Mouse (Mus musculus) thymus, adult 18-20 months (tissue): ENCODE results near the gene Sufu.

Experiments
- DNase-seq, 2 experiments: peaks; one replicate each; pipeline ENCODE4 v3.0.0; 2022; ENCODE audit warnings: mixed read lengths in 2 of 2

The Sufu gene

DNA sequence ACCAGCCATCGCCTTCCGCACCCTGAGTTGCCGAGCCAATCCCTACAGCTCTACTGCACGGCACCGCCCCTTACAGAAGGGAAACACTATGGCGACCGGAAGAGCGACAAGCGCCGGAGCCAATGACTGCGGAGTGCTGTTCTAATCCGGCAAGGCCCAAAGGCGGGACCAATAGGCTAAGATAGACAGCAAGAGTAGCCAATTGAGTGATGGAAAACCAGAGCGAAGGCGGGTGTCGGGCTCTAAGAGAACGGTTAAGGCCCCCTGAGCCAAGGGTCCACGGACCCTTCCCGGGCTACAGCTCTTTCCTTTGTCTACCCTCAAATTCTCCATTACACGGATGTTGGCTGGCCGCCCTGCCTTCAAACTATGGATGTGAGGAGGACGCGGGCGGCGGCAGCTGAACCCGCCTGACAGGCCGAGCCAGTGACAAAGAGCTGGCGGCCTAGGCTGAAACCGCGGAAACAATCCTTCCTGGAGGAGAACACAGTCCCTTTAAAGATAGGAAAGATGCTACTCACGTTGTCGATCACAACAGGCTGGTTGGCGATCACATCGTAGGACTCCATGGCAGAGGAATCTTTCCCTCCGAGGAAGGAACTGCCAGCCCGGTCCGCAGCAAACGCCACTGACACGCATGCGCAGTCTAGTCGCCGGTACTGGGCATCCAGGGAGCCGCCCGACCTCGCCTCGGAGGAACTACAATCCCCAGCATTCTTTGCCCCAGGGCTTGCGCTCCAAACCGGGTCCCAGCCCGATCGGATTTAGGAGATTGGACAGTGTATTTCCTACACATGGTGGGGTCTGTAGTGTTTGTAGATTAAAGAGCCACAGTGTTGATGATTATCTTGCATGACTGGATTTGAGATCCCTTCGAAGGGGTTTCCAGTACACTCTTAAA lies 1.3 kb upstream of the Sufu start, which contains the start of gene Actr1a:
Actr1a (minus strand) TSS at position 640 of the 901 bp plus-strand sequence.
- DNase-seq = peak; percentile 93 to 94

- DNase-seq = no peak
These were observed 587 bp upstream of the Sufu start for GRCm38 (mm10) chr19:46396109-46396508.

DNA sequence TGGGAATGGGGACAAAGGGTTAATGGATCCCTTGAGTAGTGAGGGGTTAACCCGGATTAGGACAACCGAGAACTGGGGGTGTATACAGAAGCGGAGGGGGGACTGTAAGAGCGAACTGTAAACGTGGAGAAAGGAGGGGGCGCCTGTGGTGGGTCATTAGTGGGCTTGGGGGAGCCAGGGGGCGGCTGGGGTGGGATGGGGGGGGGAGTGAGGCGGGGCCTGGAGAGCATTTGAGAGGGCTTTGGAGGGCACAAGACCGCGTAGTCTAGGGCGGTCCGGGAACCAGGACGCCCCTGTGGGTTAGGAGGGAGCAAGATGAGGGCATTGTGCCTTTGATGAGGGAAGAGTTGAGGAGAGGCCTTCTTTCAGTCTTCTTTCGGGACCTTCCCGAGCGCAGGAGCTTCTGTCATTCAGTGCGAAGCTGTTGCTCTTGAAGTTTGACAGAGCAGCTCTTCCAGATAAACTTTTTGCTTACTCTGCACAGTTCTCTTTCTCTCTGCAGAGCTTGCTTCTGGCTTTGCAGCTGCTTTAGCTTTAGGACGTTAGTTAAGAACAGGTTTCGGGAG lies 823 bp downstream of the Sufu start:
- peak in 1 of 2 experiments; percentile 29 for DNase-seq

GRCm38 (mm10) chr19:46398401-46398800 lies 1.7 kb downstream of the Sufu start:
- no peak for DNase-seq

DNA sequence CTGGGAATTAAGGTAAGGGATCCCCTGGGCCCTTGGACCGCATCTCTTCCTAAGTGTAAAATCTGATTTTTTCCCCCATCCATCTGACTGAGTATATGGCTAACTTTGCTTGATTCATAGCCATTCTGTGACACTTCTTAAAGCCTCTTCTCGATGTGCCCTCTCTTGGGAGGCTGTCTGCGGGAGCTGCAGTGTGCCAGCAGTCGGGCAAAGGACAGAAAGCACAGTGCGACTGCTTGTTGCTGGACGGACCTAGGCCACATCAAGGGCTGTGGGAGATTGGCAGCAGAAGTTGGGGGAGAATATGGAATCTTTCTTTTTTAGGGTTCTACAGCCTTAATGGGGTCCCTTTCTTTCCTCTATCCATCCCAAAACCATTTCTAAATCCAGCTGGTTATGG lies 2.7 kb downstream of the Sufu start:
- DNase-seq = no peak

DNA sequence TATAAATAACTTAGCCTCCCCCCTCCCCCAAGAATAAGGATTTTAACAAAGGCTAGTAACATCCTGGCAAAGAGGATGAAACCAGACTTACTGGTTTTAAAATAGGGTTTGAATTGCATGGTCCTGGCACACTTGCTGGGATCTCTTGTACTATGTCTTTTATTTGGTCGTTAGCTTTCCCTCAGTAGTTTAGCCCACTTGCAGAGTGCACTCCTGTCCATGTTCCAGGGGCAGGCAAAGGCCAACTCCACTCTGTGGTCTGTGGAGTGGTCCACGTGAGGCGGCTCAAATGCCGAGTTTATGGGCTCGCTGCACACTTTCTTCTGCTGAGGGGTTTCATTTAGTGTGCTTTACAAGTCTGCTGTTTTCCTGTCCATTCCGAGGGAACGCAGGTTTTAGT lies 3.2 kb downstream of the Sufu start:
- DNase-seq = no peak

- no peak for DNase-seq
These were observed 3.9 kb downstream of the Sufu start for GRCm38 (mm10) chr19:46400558-46400957.

- DNase-seq = no peak
These were observed 7.3 kb downstream of the Sufu start for GRCm38 (mm10) chr19:46404030-46404429.

- no peak for DNase-seq
These were observed 10.1 kb downstream of the Sufu start for GRCm38 (mm10) chr19:46406592-46407386.

GRCm38 (mm10) chr19:46409506-46409905 lies 12.8 kb downstream of the Sufu start:
- DNase-seq = no peak

DNA sequence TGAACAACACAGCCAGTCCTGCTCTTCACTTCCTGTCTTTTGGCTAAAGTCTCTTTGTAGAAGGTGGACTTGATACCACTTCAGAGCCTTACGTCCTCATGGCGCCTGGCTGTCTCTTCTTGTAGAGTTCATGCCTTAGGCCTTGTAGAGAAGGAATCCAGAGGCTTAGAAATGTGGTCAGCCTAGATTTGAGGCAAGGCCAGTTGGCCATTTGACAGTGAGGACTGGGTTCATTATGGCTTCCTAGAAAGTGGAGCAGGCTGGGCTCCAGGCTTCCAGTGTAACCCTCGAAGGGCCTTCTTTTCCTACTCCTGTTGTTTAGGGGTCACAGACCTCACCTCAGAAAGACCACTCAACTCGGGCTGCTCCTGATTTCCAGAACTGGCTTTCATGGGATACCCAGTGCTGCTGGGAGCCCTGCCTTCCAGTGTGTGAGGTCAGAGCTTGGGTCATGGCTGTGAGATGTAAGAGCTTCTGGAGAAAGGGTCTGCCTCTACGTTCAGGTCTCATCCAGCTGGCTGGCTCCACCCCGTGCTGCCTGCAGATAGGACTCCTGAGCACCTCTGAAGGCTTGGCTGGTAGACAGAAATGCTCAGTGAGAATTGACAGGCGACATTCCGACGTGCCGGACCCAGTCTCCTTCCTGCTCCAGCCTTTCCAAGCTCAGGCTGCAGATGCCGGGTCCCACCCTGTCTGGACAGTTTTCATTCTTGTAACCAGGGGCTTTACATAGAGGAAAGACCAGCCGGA lies 15.5 kb downstream of the Sufu start:
- no peak for DNase-seq

DNA sequence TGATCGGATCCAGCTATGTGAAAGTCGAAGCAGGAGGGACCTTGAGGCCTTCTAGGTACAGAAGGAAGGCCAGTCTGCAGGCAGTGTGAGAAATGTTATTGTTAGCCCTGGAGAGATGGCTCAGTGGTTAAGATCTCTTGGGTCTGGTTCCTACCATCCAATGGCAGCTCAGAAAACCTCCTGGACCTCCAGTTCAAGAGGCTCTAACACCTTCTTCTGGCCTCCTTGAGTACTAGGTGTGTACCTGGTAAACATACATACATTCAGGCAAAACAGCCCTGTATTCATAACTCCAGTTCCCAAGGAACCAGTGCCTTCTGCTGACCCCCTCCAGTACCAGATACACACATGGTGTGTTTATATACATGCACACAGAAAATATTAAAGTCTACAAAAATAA lies 17.3 kb downstream of the Sufu start:
- no peak for DNase-seq

GRCm38 (mm10) chr19:46414486-46414885 lies 17.8 kb downstream of the Sufu start:
- no peak for DNase-seq

DNA sequence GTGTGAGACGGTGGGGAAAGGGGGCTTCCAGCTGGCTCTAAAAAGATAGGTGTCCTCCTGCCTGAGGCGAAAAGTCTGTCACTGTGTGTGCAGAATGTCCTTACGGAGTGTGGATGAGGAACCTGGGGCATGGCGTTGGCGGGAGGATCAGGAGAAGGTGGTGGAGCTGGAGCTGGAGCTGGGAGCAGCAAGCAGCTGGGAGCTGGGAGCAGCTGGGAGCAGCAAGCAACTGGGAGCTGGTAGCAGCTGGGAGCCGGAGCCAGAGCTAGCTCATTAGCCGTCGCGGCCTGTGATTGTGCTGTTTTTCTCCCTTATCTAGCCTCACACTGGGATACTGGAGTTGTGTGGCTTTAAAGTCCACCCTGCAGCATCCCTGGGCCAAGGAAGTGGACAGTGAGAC lies 19.6 kb downstream of the Sufu start:
- no peak for DNase-seq

DNA sequence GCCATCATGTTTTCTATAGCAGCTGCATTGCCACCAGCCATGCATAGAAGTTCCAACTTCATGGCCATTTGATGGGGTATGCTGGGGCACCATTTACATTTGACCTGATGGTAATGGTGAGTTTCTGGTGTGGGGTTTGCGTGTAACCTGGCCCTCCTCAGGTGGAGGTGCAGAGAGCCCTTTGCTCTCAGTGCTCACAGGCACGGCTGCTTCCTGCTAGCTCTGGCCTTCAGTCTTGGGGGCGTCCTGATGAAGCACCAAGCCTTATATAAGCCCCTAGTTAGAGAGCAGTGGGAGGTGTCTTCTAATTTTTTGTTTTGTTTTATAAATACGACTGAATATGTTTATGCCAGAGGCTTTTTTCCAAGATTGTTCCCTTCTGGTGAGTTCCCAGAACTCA lies 21.4 kb downstream of the Sufu start:
- DNase-seq = no peak

DNA sequence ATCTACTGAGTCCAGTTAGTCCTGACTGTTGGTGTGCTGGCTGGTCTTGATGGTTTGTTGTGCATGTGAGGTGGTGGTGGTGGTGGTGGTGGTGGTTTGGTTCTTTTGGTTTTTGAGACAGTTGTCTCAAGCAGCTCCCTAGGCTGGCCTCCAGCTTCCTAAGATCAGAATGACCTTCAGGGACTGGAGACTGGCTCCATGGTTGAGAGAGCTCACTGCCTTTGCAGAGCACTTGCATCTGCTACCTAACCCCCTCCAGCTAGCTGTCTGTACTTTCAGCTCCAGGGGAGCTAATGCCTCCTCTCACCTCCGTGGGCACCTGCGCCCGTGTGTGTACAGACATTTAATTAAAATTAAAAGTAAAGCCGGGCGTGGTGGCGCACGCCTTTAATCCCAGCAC lies 23.7 kb downstream of the Sufu start:
- DNase-seq = no peak

DNA sequence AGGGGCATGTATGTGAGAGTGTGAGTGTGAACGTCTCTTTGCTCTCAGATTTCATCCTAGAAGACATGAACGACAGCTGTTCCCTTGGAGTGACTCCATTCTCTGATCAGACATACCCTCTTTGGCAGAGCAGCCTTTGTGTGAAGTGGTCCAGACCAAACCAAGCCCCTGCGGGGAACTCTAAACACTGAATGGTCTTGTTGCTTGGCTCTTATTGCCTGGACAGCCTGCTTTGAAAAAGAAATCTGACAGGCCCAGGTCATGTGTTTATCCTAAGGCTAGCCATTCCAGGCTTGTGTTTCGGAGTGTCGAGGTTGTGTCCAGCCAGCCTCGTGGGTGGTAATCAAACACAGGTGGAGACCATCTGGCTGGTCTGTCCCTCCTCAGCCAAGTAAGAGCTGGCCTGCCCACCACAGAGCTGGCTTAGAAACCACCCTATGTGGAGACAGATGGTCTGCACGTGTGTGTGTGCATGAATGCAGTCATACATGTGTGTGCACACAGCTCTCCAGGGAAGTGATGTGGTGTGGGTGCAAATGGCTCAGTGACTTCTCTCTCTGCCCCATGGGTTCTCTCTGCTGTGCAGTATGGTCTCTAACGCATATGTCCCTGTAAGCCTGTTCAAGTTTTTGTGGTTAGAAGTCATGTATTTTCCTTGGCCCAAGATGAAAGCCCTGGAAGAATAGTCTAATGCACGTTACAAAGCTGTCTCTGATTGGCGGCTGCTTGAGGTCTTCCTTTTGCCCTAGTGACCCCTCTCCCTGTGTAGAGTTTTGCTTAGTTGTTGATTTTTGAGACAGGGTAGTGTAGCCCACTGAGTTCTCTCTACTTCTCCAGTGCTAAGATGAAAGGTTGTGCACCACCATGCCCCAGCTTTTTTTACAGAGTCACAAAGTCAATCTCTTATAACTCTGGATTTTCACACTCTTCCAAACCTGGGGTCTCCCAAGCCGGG lies 26.0 kb downstream of the Sufu start:
- DNase-seq = no peak

GRCm38 (mm10) chr19:46425266-46425665 lies 28.6 kb downstream of the Sufu start:
- no peak for DNase-seq

DNA sequence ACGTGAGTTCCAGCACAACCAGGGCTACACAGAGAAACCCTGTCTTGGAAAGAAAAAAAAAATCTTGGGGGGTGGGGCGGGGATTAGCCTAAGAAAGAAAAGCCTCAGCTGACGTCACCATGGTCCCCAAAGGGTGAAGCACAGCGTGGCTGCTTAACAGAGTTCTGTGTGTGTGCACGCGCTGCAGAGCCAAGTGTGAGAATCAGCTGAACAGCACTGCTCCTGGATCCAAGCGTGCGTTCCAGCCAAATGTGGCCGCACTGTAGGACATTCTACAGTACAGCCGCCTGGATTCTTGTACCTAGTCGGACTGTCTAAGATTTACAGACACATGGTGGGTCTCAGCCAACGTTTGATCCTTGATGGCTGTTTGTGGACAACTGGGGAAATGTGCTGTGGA lies 29.8 kb downstream of the Sufu start:
- DNase-seq = no peak

DNA sequence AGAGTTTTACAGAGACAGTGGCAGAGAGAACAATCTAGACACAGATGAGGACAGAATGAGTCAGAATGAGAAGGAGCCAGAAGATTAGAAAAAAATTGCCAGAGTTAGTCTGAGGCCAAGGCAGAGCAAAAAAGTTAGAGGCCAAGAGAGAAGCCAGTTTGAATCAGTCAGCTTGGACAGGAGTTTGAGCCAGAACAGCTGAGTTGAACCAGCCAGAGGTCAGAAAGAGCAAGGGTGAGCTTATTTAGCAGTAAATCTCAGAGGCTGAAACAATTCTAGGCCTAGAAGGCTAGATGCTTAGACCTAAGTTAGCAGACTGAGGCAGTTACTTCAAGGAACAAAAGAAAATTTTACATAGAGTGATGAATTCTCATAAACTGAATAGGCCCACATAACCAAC lies 32.6 kb downstream of the Sufu start:
- no peak for DNase-seq

GRCm38 (mm10) chr19:46433712-46434111 lies 37.0 kb downstream of the Sufu start:
- no peak for DNase-seq

DNA sequence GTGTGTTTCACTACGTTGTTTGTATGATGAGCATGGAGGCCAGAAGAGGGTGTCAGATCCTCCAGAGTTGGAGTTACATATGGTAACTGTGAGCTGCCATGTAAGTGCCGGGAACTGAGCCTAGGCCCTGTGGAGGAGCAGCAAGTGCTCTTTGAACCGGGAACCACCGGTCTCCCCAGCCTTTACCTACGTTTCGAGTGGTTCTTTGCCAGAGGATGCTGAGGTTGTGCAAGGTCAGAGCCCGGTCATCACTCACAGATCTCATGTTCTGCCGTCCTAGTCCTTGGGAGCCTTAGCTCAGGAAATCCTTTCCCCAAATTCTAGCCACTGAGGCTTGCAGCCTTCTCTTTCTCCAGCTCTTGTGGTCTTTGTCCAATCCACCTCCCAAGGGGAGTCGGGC lies 37.5 kb downstream of the Sufu start:
- no peak for DNase-seq
